Mouse (Mus musculus) cerebellum, adult 2 months (tissue): ENCODE measurements at regions not wholly inside any gene's neighbourhood (a gene's known extent, or its start where the extent isn't known, plus 50 kb on each side); places are given as distances from the start of the nearest gene placed in this dataset.

ENCODE experiments used
- DNase-seq, 2 experiments: peaks; one replicate each; pipeline ENCODE4 v3.0.0; 2021
- H3K27ac ChIP-seq: fragments of 200-500 bp; 2 replicates; pipeline ENCODE4 v1.5.1; 2012; ENCODE audit warnings: low read length, control low read depth, inconsistent platforms; ENCODE audit not compliant: insufficient read depth
- H3K27me3 ChIP-seq: fragments of 200-500 bp; 2 replicates; pipeline ENCODE4 v1.6.1; 2012; ENCODE audit warnings: inconsistent platforms, mild to moderate bottlenecking, low read length, moderate library complexity; ENCODE audit not compliant: control insufficient read depth, insufficient read depth
- H3K4me1 ChIP-seq: fragments of 200-500 bp; 2 replicates; pipeline ENCODE4 v1.6.1; 2011; ENCODE audit warnings: low read length; ENCODE audit not compliant: control insufficient read depth, insufficient read depth
- H3K4me3 ChIP-seq: fragments of 200-500 bp; replicated peaks from 2 replicates; pipeline ENCODE3; 2011; ENCODE audit warnings: mild to moderate bottlenecking, low read depth, low read length, control low read depth; ENCODE audit not compliant: insufficient read depth
- CTCF ChIP-seq: fragments of 200-500 bp; IDR thresholded peaks from 2 replicates; pipeline ENCODE4 v1.5.1; 2011; ENCODE audit warnings: low read depth, mild to moderate bottlenecking, control low read depth, low read length, moderate library complexity, borderline replicate concordance; ENCODE audit not compliant: insufficient read depth
- POLR2A ChIP-seq: fragments of 200-500 bp; IDR thresholded peaks from 2 replicates; pipeline ENCODE4 v1.6.1; 2011; ENCODE audit warnings: low read length, control low read depth, borderline replicate concordance; ENCODE audit not compliant: insufficient read depth
- WGBS: fragments of 180-500 bp; shearing (Covaris S2); methylation state at CpG from one replicate; pipeline ENCODE4 v1.1.7; 2018; 5-methylcytosine and 5-hydroxymethylcytosine counted together

- no peak overlapping the region for H3K4me3 ChIP-seq
- DNase-seq, result no peak
- H3K27ac ChIP-seq, result no peak overlapping the region
- TF ChIP-seq CTCF (no peak), POLR2A (no peak)
- 93% methylated on average over 4 of the region's 4 CpGs for WGBS
- peaks cover 11% of the 10 kb centered on the region; the same call in 1 of the 2 replicates for H3K4me1 ChIP-seq
- H3K27me3 ChIP-seq, result no peaks in the 10 kb centered on the region
Observed at GRCm38 (mm10) chr4:64139836-64140235, 93.0 kb upstream of the Tnc start.

- WGBS, result 79% methylated on average over 3 of the region's 3 CpGs
- DNase-seq, result no peak
- no peak overlapping the region for H3K27ac ChIP-seq
- H3K4me1 ChIP-seq, result no peaks in the 10 kb centered on the region
- H3K4me3 ChIP-seq, result no peak overlapping the region
- TF ChIP-seq POLR2A (no peak), CTCF (no peak)
- H3K27me3 ChIP-seq, result no peaks in the 10 kb centered on the region
Observed at GRCm38 (mm10) chr4:64135036-64135435, 88.2 kb upstream of the Tnc start.

DNA sequence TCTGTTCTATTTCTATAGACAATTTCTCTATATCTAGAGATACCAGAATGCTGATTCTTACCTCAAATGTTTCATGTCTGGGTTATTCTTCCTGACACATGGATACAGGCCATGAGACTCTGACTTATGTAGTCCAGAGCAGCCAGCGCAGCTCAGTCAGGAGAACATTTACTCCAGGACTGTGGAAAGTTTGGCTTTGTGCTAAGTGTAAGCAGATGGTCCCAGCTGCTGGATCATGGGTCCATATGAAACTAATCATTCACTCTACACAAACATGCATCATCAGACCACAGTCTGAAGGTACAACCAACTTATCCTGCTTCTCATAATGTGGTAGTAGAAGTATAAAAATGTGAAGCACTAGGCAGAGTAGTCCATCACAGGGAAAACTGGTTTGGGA lies 82.5 kb upstream of the Tnc start:
- TF ChIP-seq CTCF (no peak), POLR2A (no peak)
- 68% methylated on average over 1 of the region's 1 CpGs for WGBS
- no peaks in the 10 kb centered on the region for H3K4me1 ChIP-seq
- DNase-seq, result no peak
- no peaks in the 10 kb centered on the region for H3K27me3 ChIP-seq
- no peak overlapping the region for H3K27ac ChIP-seq
- H3K4me3 ChIP-seq, result no peak overlapping the region

DNA sequence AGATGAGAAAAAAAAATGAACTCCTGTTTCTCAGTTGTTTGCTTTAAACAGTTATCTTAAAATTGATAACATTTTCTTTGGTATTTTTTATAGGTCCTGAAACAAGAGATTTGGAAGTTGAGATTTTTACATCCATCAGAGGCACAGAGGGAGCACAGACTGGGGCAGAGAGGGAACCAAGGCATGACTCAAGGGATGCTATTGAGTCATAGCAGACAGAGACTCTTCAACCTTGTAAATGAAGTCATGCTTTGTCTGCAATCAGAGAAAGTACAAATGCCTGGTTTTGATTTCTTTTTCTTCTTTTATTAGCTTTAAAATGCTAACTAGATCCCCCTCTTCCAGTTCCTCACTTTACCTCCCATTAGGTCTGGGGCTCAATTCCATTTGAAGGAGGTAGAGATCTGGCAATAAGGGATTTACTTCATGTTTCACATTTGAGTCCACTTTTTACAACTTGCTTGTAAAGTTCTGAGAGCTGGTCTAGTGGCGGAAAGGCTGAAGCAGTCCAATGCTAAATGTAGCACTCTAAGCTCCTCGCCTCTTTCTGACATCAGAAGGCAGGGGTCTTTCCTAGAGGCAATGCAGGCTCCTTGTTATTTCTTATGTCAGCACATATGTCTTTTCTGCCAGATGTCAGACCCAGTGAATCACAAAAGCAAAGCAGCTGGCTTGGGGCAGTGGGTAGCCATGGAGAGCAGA lies 77.7 kb upstream of the Tnc start:
- Histone ChIP-seq H3K4me3 (no peak overlapping the region), H3K4me1 (no peaks in the 10 kb centered on the region), H3K27me3 (no peaks in the 10 kb centered on the region), H3K27ac (no peak overlapping the region)
- TF ChIP-seq CTCF, result no peak
- no peak for TF ChIP-seq POLR2A
- DNase-seq, result no peak
- WGBS, result 93% methylated on average over 2 of the region's 2 CpGs

DNA sequence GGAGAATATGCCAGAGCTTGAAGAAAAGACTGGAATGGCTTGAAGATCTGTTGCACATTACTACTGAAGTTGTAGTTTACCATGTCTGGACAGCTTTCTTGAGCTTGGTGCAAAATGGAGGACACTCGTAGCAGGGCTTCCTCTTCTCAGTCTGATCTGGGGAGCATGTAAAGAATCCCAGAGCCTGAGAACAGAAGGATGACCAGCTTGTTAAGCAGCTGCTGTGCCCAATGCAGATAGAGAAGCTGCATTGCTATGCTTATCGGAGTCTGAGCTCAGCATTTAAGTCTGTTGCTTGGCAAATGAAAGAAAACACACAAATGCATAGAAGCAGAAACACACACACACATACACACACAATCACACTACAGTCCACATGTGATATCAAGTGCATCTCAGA lies 76.9 kb upstream of the Tnc start:
- no peak for DNase-seq
- Histone ChIP-seq H3K4me1 (no peaks in the 10 kb centered on the region), H3K27ac (no peak overlapping the region), H3K4me3 (no peak overlapping the region), H3K27me3 (no peaks in the 10 kb centered on the region)
- TF ChIP-seq CTCF, result no peak
- no peak for TF ChIP-seq POLR2A
- 93% methylated on average over 2 of the region's 2 CpGs for WGBS

GRCm38 (mm10) chr4:64098247-64098646 lies 51.4 kb upstream of the Tnc start:
- H3K4me1 ChIP-seq, result no peaks in the 10 kb centered on the region
- WGBS, result 77% methylated on average over 4 of the region's 4 CpGs
- no peak overlapping the region for H3K4me3 ChIP-seq
- no peaks in the 10 kb centered on the region for H3K27me3 ChIP-seq
- no peak for DNase-seq
- H3K27ac ChIP-seq, result no peak overlapping the region
- TF ChIP-seq POLR2A, result no peak
